Mouse (Mus musculus) liver, adult 2 months (tissue): ENCODE measurements around the gene Cdc37. TPM values are rescaled to one million over a fixed set of nuclear protein-coding genes. Genes with fewer than 3 reads are reported as not detected.

Experiments
- DNase-seq: peaks from one replicate; pipeline ENCODE4 v3.0.0-alpha.2; 2011; ENCODE audit warnings: low read depth, low spot score; ENCODE audit errors: extremely low read depth
- H3K27ac ChIP-seq: fragments of 200-500 bp; replicated peaks from 2 replicates; pipeline ENCODE4 v1.5.1; 2012; ENCODE audit warnings: low read depth, mild to moderate bottlenecking, control low read depth, inconsistent platforms, low read length; ENCODE audit not compliant: insufficient read depth
- H3K27me3 ChIP-seq: fragments of 200-500 bp; 2 replicates; pipeline ENCODE4 v1.6.1; 2012; ENCODE audit warnings: mild to moderate bottlenecking, moderate library complexity, low read length, inconsistent platforms; ENCODE audit not compliant: control insufficient read depth, insufficient read depth
- H3K36me3 ChIP-seq: fragments of 200-500 bp; 2 replicates; pipeline ENCODE4 v1.6.1; 2012; ENCODE audit warnings: low read length, inconsistent platforms; ENCODE audit not compliant: control insufficient read depth, insufficient read depth
- H3K4me1 ChIP-seq: fragments of 200-500 bp; 2 replicates; pipeline ENCODE4 v1.6.1; 2011; ENCODE audit warnings: low read length; ENCODE audit not compliant: control insufficient read depth, insufficient read depth
- H3K4me3 ChIP-seq: fragments of 200-500 bp; 2 replicates; pipeline ENCODE4 v1.5.1; 2011; ENCODE audit warnings: low read depth, mild to moderate bottlenecking, control low read depth, low read length, moderate library complexity; ENCODE audit not compliant: insufficient read depth
- H3K79me2 ChIP-seq: fragments of 200-500 bp; 2 replicates; pipeline ENCODE4 v1.6.1; 2012; ENCODE audit warnings: inconsistent platforms, mild to moderate bottlenecking, low read length, moderate library complexity; ENCODE audit not compliant: control insufficient read depth, insufficient read depth
- H3K9ac ChIP-seq: fragments of 200-500 bp; 2 replicates; pipeline ENCODE4 v1.6.1; 2012; ENCODE audit warnings: low read depth, mild to moderate bottlenecking, control low read depth, inconsistent platforms, low read length
- CTCF ChIP-seq: fragments of 200-500 bp; IDR thresholded peaks from 2 replicates; pipeline ENCODE4 v1.5.1; 2011; ENCODE audit warnings: low read depth, low read length, control low read depth
- POLR2A ChIP-seq: fragments of 200-500 bp; IDR thresholded peaks from 2 replicates; pipeline ENCODE4 v1.6.1; 2011; ENCODE audit warnings: low read length, control low read depth; ENCODE audit not compliant: insufficient read depth; ENCODE audit errors: extremely low read depth
- WGBS: fragments of 180-500 bp; shearing (Covaris S2); methylation state at CpG from one replicate; pipeline ENCODE4 v1.1.7; 2018; 5-methylcytosine and 5-hydroxymethylcytosine counted together
- polyA plus RNA-seq: library from polyadenylated mRNA; depleted of rRNA; stranded (reverse); fragments of >200 nt; gene quantifications from 2 replicates; pipeline ENCODE4 v1.2.3, GENCODE M21; 2012
- total RNA-seq: library from RNA; depleted of rRNA; stranded (reverse); fragments of >200 nt; gene quantifications from 2 replicates; pipeline ENCODE4 v1.2.3, GENCODE M21; 2014

The Cdc37 gene
- total and polyA plus RNA-seq, 2 experiments = 27.4 to 41.2 TPM

DNA sequence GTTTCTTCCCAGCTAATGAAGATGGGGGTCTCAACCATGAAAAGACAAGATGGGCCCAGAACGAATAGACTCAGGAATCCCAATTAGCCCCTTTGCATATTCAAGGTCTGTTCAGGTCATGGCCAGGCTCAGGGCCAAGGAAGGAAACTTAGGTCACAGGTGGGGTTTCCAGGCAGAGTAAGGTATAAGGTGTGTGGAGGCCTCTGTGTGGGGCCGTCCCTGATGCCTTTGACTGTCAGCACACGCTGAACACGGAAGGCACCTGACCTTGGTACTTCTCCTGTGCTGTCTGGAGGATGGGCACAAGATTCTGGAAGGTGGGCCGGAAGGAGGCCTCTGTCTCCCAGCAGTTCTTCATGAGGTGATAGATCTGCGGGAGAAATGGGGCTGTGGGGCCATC lies 45.0 kb downstream of the Cdc37 start:
- DNase-seq = no peak
- 95% methylated on average over 6 of the region's 6 CpGs for WGBS

DNA sequence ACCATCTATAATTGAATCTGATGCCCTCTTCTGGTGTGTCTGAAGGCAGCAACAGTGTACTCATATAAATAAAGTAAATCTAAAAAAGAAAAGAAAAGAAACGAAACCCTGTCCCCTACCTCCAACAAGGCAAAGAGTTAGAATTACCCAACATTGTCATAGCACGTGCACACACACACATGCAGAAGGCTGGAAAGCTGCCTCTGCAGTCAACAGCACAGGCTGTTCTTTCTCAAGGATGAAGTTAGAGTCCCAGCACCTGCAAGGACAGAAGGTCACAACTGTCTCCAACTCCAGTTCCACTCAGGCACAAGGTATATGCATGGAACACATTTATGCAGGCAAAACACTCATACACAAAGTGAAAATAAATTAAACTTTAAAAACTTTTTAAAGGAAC lies 47.7 kb downstream of the Cdc37 start:
- TF ChIP-seq CTCF (no peak), POLR2A (no peak)
- H3K36me3 ChIP-seq = no peaks in the 10 kb centered on the region
- H3K27ac ChIP-seq = no peak overlapping the region
- no peaks in the 10 kb centered on the region for H3K27me3 ChIP-seq
- no peaks in the 10 kb centered on the region for H3K79me2 ChIP-seq
- H3K9ac ChIP-seq = no peak overlapping the region
- H3K4me1 ChIP-seq = no peaks in the 10 kb centered on the region
- 91% methylated on average over 2 of the region's 2 CpGs for WGBS
- no peak for DNase-seq
- no peak overlapping the region for H3K4me3 ChIP-seq

More for the DNA sequence above, 45.0 kb downstream of the Cdc37 start:
- no peak overlapping the region for H3K4me3 ChIP-seq
- H3K36me3 ChIP-seq = peaks cover 2% of the 10 kb centered on the region
- H3K27ac ChIP-seq = no peak overlapping the region
- TF ChIP-seq CTCF = no peak
- TF ChIP-seq POLR2A = no peak
- H3K4me1 ChIP-seq = no peaks in the 10 kb centered on the region
- no peaks in the 10 kb centered on the region for H3K79me2 ChIP-seq
- no peaks in the 10 kb centered on the region for H3K27me3 ChIP-seq
- H3K9ac ChIP-seq = no peak overlapping the region

DNA sequence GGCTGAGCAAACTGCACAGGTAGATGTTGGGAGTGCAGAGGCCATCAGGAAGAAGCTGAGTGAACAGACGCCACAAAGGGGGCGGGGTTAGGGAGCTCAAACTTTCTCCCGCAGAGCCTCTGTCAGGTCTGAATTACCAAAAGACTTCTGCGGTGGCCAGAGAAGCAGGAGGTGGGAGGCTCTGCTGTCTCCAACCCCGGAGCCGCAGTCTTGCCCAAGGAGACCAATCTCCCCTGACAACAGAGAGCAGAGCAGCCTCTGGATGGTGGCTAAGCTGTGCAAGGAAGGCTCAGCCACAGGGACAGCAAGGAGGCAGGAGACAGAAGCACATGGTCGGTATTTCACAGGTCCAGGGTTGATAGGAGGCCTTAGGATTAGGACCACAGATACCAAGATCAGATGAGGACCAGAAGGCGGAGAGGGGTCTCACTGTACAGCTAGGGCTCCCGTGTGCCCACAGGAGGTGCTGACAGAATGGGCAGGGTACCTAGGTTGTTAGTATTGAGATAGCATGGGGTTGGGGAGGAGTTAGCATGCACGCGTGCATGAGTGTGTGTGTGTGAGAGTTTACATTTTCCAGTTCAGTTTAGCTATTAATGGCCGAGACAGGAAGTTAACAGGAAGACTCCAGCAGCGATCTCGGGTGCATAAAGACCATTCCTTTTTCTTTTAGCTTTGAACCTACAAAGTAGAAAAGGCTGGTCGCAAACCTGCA lies 49.2 kb downstream of the Cdc37 start:
- Histone ChIP-seq H3K27ac (no peak overlapping the region), H3K4me3 (no peak overlapping the region), H3K36me3 (no peaks in the 10 kb centered on the region), H3K79me2 (no peaks in the 10 kb centered on the region), H3K9ac (no peak overlapping the region), H3K4me1 (no peaks in the 10 kb centered on the region), H3K27me3 (no peaks in the 10 kb centered on the region)
- no peak for DNase-seq
- TF ChIP-seq POLR2A (no peak), CTCF (no peak)
- 67% methylated on average over 15 of the region's 15 CpGs for WGBS

DNA sequence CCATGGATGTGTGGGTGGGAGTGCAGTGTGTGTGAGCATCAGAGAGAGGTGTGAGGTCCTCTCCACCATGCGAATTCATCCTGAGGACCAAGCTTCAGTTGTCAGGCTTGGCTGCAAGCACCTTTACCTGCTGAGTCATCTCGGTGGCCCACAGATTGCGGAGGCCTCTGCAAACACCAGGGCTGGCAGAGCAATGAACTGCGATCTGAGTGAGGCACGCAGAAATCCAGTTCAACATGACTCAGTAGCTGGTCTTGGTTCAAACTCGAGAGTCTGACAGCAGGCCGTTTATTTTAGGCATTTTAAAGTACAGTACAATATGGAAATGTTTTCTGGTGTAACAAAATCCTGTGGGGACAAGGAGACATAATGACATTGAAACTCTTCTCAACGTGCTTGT lies 52.0 kb downstream of the Cdc37 start:
- DNase-seq = peak; percentile 64
- Histone ChIP-seq H3K27ac (no peak overlapping the region), H3K79me2 (no peaks in the 10 kb centered on the region), H3K4me1 (no peaks in the 10 kb centered on the region), H3K27me3 (no peaks in the 10 kb centered on the region), H3K9ac (no peak overlapping the region), H3K4me3 (no peak overlapping the region), H3K36me3 (no peaks in the 10 kb centered on the region)
- WGBS = 28% methylated on average over 8 of the region's 8 CpGs
- TF ChIP-seq POLR2A (no peak), CTCF (no peak)

DNA sequence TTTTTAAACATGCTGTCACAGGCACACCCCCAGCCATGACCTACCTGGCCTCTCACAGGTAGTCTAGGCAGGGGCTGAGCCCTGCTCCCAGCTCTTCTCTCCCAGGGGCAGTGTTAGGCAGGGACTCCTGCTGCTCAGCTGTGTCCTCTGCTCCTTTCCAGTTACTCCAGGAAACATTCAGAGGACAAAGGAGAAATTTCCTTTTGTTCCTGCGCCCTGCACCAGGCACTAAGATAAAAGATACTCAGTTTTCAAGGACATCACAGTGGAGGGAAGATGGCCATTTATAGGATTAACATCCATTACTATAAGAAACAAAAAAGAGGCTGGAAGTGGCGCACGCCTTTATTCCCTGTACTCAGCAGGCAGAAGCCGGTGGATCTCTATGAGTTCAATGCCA lies 53.8 kb downstream of the Cdc37 start:
- WGBS = 89% methylated on average over 4 of the region's 4 CpGs
- peaks cover 2% of the 10 kb centered on the region; the same call in 1 of the 2 replicates for H3K79me2 ChIP-seq

DNA sequence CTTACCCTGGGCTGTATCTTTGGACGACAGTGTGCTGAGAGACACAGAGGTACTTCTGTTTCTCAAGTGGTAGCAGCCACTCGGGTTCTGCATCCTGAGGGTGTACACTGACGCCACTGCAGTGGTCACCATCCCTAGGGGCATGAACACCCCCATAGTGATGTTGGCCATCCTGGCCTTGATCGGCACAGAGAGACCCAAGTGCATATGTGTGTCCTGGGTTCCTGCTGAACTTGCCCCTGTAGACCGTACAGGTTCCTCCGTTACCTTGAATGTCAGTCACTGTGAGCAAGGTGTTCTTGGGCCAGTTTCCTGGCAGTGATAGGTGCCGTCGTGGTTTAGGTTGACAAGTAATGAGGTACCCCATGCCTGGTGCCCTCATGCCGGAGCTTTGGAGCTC lies 56.4 kb downstream of the Cdc37 start:
- peaks cover 23% of the 10 kb centered on the region for H3K79me2 ChIP-seq
- H3K4me3 ChIP-seq = no peak overlapping the region
- H3K9ac ChIP-seq = no peak overlapping the region
- H3K27ac ChIP-seq = no peak overlapping the region
- peaks cover 11% of the 10 kb centered on the region for H3K4me1 ChIP-seq
- H3K27me3 ChIP-seq = no peaks in the 10 kb centered on the region
- 97% methylated on average over 9 of the region's 9 CpGs for WGBS
- peaks cover 2% of the 10 kb centered on the region for H3K36me3 ChIP-seq
- no peak for TF ChIP-seq POLR2A
- TF ChIP-seq CTCF = no peak
- DNase-seq = no peak

More for the DNA sequence above, 53.8 kb downstream of the Cdc37 start:
- peaks cover under 1% of the 10 kb centered on the region for H3K4me1 ChIP-seq
- H3K27me3 ChIP-seq = no peaks in the 10 kb centered on the region
- H3K36me3 ChIP-seq = no peaks in the 10 kb centered on the region
- no peak overlapping the region for H3K9ac ChIP-seq
- no peak overlapping the region for H3K4me3 ChIP-seq
- TF ChIP-seq POLR2A (no peak), CTCF (no peak)
- no peak overlapping the region for H3K27ac ChIP-seq
- no peak for DNase-seq
